Mouse (Mus musculus) neural tube, embryonic 11.5 days (tissue): ENCODE measurements at regions not wholly inside any gene's neighbourhood (a gene's known extent, or its start where the extent isn't known, plus 50 kb on each side); places are given as distances from the start of the nearest gene placed in this dataset.

Experiments used
- ATAC-seq: fragments of 200-750 bp; cut with Nextera tagmentation; 2 replicates; pipeline ENCODE4 v1.8.0; 2017; ENCODE audit warnings: moderate number of reproducible peaks, mild to moderate bottlenecking, moderate TSS enrichment, moderate library complexity; ENCODE audit not compliant: insufficient read depth, low FRiP score, low TSS enrichment
- DNase-seq: peaks from one replicate; pipeline ENCODE4 v3.0.0-alpha.2; 2015; ENCODE audit warnings: low spot score
- H3K27ac ChIP-seq: fragments of 300-500 bp; sonication (generic); 2 replicates; pipeline ENCODE4 v1.5.1; 2014; ENCODE audit warnings: low read depth, mild to moderate bottlenecking, low read length
- H3K27me3 ChIP-seq: fragments of 300-500 bp; sonication (generic); 2 replicates; pipeline ENCODE4 v1.6.1; 2014; ENCODE audit warnings: mild to moderate bottlenecking, low read length, mixed read lengths; ENCODE audit not compliant: control insufficient read depth, insufficient read depth
- H3K36me3 ChIP-seq: fragments of 300-500 bp; sonication (generic); 2 replicates; pipeline ENCODE4 v1.6.1; 2014; ENCODE audit warnings: mild to moderate bottlenecking, low read length, moderate library complexity, mixed read lengths; ENCODE audit not compliant: control insufficient read depth, insufficient read depth
- H3K4me1 ChIP-seq: fragments of 300-500 bp; sonication (generic); 2 replicates; pipeline ENCODE4 v1.6.1; 2014; ENCODE audit warnings: low read length, mixed read lengths; ENCODE audit not compliant: control insufficient read depth, insufficient read depth
- H3K4me2 ChIP-seq: fragments of 300-500 bp; sonication (generic); 2 replicates; pipeline ENCODE4 v1.6.1; 2014; ENCODE audit warnings: low read depth, mild to moderate bottlenecking, moderate library complexity
- H3K4me3 ChIP-seq: fragments of 300-500 bp; sonication (generic); 2 replicates; pipeline ENCODE4 v1.5.1; 2014; ENCODE audit warnings: low read depth, low read length
- H3K9ac ChIP-seq: fragments of 300-500 bp; sonication (generic); 2 replicates; pipeline ENCODE4 v1.6.1; 2014; ENCODE audit warnings: mild to moderate bottlenecking, low read length
- H3K9me3 ChIP-seq: fragments of 300-500 bp; sonication (generic); 2 replicates; pipeline ENCODE4 v1.6.1; 2016; ENCODE audit warnings: low read length; ENCODE audit not compliant: control insufficient read depth
- WGBS: fragments of 180-500 bp; shearing (Covaris S2); extraction: QIAGEN DNeasy Blood & Tissue Kit; methylation state at CpG from one replicate; pipeline ENCODE4 v1.1.7; 2014; 5-methylcytosine and 5-hydroxymethylcytosine counted together

DNA sequence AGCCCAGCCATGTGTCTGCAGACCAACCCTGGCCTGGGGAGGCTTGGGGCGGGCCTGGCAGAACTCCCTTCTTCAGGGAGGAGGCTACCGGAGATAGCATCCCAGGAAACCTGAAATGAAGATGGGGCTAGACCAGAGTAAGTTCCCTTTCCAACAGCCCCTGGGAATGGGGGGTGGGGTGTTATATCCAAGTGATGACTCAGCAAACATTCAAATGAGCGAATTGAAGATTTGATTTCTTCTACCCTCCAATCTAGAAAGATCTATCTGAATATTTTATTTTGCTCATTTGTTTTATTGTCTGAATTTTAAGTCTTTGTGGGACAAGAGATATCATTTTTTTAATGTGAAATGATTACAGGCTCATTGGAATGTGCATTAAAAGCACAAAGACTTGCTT lies 185.0 kb downstream of the Gm826 start:
- H3K27ac ChIP-seq: no peak overlapping the region
- H3K4me2 ChIP-seq: no peak overlapping the region
- WGBS: 90% methylated on average over 3 of the region's 3 CpGs
- H3K4me3 ChIP-seq: no peak overlapping the region
- H3K9me3 ChIP-seq: no peaks in the 10 kb centered on the region
- no peaks in the 10 kb centered on the region for H3K36me3 ChIP-seq
- no peak for DNase-seq
- H3K27me3 ChIP-seq: no peaks in the 10 kb centered on the region
- no peaks in the 10 kb centered on the region for H3K4me1 ChIP-seq
- no peak for ATAC-seq
- no peak overlapping the region for H3K9ac ChIP-seq

DNA sequence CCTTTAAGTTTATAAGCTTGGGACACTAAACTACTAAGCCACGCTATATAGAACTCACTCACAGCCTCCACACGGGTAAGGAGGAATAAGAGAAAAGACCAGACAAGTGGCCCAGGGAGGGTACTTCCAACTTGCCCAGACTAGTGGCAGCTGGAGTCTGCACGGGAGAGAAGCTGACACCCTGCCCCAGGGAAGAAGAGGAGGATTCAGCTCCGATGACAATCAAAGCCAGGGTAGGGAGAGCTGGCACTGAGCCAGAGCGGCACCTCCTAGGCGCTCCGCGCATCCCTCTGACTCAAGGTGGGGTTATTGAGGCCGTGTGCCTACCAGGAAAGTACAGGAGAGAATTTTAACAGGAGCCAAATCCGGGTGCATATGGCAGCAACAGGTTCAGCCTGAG lies 185.4 kb downstream of the Gm826 start:
- Histone ChIP-seq H3K4me1 (no peaks in the 10 kb centered on the region), H3K4me3 (no peak overlapping the region), H3K27ac (no peak overlapping the region), H3K9ac (no peak overlapping the region), H3K9me3 (no peaks in the 10 kb centered on the region), H3K27me3 (no peaks in the 10 kb centered on the region), H3K4me2 (no peak overlapping the region), H3K36me3 (no peaks in the 10 kb centered on the region)
- 81% methylated on average over 10 of the region's 10 CpGs for WGBS
- DNase-seq (no peak), ATAC-seq (no peak)

DNA sequence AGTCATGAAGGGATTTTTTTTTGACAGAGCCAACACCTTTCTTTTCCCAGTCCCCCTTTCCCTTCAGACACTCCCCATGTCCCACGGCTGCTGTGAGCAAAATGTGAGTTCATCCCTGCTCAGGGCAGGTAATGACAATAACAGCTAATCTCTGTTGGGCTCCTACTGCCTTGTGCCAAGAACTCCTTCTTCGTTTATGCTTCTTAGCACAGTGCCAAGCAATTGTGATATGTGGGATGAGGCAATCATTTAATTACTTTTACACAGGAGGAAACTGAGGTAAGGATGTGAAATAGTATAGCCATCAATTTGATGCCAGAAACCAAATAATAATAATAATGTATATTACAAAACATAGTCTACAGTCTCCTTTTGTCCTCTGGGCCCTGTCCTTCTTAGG lies 185.9 kb downstream of the Gm826 start:
- Histone ChIP-seq H3K27ac (no peak overlapping the region), H3K4me1 (no peaks in the 10 kb centered on the region), H3K27me3 (no peaks in the 10 kb centered on the region), H3K4me2 (no peak overlapping the region), H3K9ac (no peak overlapping the region), H3K9me3 (no peaks in the 10 kb centered on the region), H3K4me3 (no peak overlapping the region), H3K36me3 (no peaks in the 10 kb centered on the region)
- 70% methylated on average over 2 of the region's 2 CpGs for WGBS
- no peak for ATAC-seq
- no peak for DNase-seq

DNA sequence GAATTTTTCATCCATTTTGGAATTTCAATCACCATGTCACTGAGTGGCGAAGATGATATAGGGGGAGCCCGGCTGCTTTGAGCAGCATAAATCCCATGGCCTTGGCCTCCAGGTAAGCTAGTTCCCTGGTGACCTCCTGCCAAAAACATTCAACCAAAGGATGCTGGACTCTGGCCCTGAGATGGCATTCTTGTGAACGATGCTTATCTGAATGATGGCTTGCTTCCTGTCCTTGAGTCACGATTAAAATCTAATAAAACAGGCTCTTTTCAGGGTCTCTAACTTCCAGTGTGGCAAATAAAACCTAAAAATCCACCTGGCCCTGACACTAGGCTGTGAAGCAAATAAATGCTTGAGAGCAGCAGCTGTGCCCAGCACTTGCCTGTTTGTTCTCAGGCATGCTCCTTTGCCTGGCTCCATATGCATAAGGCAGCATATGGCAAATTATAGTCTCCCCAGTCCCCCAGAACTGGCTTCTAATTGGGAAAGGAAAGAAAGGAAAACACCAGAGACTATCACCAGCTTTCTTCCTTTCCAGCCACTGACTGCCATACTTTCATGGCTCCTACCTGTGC lies 193.7 kb downstream of the Gm826 start:
- H3K4me1 ChIP-seq: no peaks in the 10 kb centered on the region
- no peak overlapping the region for H3K4me2 ChIP-seq
- DNase-seq: no peak
- H3K27ac ChIP-seq: no peak overlapping the region
- no peak for ATAC-seq
- 79% methylated on average over 4 of the region's 4 CpGs for WGBS
- H3K9me3 ChIP-seq: no peaks in the 10 kb centered on the region
- no peak overlapping the region for H3K4me3 ChIP-seq
- no peak overlapping the region for H3K9ac ChIP-seq
- no peaks in the 10 kb centered on the region for H3K36me3 ChIP-seq
- no peaks in the 10 kb centered on the region for H3K27me3 ChIP-seq

- Histone ChIP-seq H3K9me3 (no peaks in the 10 kb centered on the region), H3K36me3 (no peaks in the 10 kb centered on the region), H3K27ac (no peak overlapping the region), H3K4me1 (no peaks in the 10 kb centered on the region), H3K4me2 (no peak overlapping the region), H3K9ac (no peak overlapping the region), H3K27me3 (no peaks in the 10 kb centered on the region), H3K4me3 (no peak overlapping the region)
- DNase-seq (no peak), ATAC-seq (no peak)
- 87% methylated on average over 2 of the region's 2 CpGs for WGBS
These were observed 195.9 kb downstream of the Gm826 start for GRCm38 (mm10) chr2:160138091-160138490.

DNA sequence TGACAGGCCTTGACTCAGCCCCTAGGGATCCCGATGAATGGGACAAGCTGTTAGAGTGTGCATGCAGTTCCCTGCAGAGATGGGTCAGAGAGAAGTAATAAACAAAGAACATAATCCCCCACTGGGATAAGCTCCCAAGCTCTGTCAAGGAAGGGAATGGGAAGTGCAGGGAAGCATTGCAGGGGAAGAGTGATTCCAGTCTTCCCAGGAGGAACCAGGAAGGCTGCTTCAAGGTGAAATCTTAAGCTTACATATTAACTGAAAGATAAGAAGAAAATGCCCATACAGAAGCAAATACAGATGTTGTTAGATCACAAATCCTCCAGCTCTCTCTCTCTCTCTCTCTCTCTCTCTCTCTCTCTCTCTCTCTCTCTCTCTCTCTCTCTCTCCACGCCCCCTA lies 202.2 kb downstream of the Gm826 start:
- Histone ChIP-seq H3K27me3 (no peaks in the 10 kb centered on the region), H3K36me3 (no peaks in the 10 kb centered on the region), H3K9me3 (no peaks in the 10 kb centered on the region), H3K4me2 (no peak overlapping the region), H3K4me3 (no peak overlapping the region), H3K4me1 (no peaks in the 10 kb centered on the region), H3K9ac (no peak overlapping the region), H3K27ac (no peak overlapping the region)
- 52% methylated on average over 2 of the region's 2 CpGs for WGBS
- no peak for ATAC-seq
- DNase-seq: no peak

GRCm38 (mm10) chr2:160131386-160131785 lies 202.6 kb downstream of the Gm826 start:
- ATAC-seq: no peak
- no peak overlapping the region for H3K27ac ChIP-seq
- 79% methylated on average over 2 of the region's 2 CpGs for WGBS

GRCm38 (mm10) chr2:160117148-160117547 lies 216.8 kb downstream of the Gm826 start:
- H3K36me3 ChIP-seq: no peaks in the 10 kb centered on the region

More at GRCm38 (mm10) chr2:160131386-160131785, 202.6 kb downstream of the Gm826 start:
- H3K4me1 ChIP-seq: no peaks in the 10 kb centered on the region
- H3K36me3 ChIP-seq: no peaks in the 10 kb centered on the region
- no peaks in the 10 kb centered on the region for H3K27me3 ChIP-seq
- no peak for DNase-seq
- no peak overlapping the region for H3K9ac ChIP-seq
- no peaks in the 10 kb centered on the region for H3K9me3 ChIP-seq
- H3K4me2 ChIP-seq: no peak overlapping the region
- no peak overlapping the region for H3K4me3 ChIP-seq

DNA sequence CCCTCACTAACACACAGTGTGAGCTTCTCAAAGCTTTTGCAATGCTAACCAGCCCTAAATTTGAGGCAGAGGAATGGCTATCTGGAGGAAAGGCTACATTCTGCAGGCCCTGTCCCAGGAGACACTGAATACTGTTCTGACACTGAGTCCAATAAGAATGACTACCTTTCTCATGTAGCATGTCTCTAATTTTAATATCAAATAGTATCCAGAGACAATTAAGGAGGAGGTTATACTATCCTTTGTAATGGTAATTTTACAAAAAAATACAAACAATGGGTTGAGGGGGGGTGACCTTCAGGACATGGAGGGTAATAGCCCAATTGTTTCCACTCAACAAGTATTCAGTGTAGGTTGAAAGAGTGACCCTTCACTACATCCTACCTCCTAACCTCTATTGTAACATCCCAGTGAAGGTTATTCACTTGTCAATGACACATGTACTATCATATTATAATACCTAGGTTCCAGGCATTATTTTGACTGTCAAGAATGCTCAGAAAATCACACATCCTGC lies 222.7 kb downstream of the Gm826 start:
- Histone ChIP-seq H3K4me3 (no peak overlapping the region), H3K27ac (no peak overlapping the region), H3K9me3 (no peaks in the 10 kb centered on the region), H3K9ac (no peak overlapping the region), H3K4me2 (no peak overlapping the region), H3K36me3 (no peaks in the 10 kb centered on the region), H3K4me1 (no peaks in the 10 kb centered on the region), H3K27me3 (no peaks in the 10 kb centered on the region)
- no peak for DNase-seq
- ATAC-seq: no peak

More at GRCm38 (mm10) chr2:160117148-160117547, 216.8 kb downstream of the Gm826 start:
- Histone ChIP-seq H3K27ac (no peak overlapping the region), H3K9ac (no peak overlapping the region), H3K4me2 (no peak overlapping the region), H3K4me3 (no peak overlapping the region), H3K9me3 (no peaks in the 10 kb centered on the region), H3K27me3 (no peaks in the 10 kb centered on the region), H3K4me1 (no peaks in the 10 kb centered on the region)
- no peak for DNase-seq
- no peak for ATAC-seq
